Mouse (Mus musculus) ovary, postnatal 36 days (tissue): ENCODE data around the gene Smad3.

ENCODE experiments used
- DNase-seq: peaks from one replicate; pipeline ENCODE4 v3.0.0; 2022; ENCODE audit warnings: low spot score, mixed read lengths

Smad3 gene

GRCm38 (mm10) chr9:63720715-63721114 lies 37.1 kb downstream of the Smad3 start:
- DNase-seq, result no peak

- no peak for DNase-seq
Observed at GRCm38 (mm10) chr9:63719770-63720440, 37.9 kb downstream of the Smad3 start.

GRCm38 (mm10) chr9:63718735-63719358 lies 38.9 kb downstream of the Smad3 start:
- no peak for DNase-seq

DNA sequence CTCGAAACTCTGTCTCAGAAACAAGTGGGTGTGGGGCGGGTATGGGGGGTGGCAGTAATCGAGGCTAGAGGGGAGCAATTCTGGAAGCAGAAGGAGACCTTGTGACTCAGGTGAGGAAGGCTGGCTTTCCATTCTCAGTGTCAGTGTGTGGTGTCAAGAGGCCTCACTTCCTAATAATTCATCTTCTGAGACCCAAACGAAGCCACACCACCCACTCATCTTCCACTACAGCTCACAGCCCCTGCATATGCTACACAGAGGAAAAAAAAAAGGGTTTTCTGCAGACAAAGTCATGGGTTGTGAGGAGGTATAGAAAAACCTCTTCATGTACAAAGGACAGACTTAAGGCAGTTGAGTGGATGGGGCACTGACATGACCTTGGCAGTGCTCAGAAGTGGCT lies 39.6 kb downstream of the Smad3 start:
- DNase-seq, result no peak

DNA sequence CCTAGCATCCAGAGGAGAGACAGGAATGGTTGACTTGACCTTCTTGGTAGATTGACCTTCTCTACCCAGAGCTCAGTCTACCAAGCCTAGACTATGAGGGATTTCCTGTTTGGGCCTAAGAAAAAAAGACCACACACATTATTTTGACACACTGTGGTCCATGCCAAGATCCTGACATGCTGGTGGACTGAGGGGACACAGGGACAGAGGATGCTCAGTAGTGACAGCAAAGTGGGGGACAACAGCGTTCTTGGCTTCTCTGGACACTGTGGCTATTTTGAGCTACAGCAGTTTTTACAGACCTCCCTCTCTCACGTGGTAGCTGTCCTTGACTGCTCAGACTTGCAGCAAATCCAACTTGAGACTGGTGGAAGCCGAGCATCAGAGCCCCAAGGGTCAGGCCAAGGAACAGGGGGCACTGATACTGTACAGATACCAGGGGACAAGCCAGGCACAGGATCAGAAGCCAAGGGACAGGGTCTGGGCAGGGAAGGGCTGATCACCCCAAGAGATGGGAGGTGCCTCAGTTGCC lies 40.3 kb downstream of the Smad3 start:
- no peak for DNase-seq

DNA sequence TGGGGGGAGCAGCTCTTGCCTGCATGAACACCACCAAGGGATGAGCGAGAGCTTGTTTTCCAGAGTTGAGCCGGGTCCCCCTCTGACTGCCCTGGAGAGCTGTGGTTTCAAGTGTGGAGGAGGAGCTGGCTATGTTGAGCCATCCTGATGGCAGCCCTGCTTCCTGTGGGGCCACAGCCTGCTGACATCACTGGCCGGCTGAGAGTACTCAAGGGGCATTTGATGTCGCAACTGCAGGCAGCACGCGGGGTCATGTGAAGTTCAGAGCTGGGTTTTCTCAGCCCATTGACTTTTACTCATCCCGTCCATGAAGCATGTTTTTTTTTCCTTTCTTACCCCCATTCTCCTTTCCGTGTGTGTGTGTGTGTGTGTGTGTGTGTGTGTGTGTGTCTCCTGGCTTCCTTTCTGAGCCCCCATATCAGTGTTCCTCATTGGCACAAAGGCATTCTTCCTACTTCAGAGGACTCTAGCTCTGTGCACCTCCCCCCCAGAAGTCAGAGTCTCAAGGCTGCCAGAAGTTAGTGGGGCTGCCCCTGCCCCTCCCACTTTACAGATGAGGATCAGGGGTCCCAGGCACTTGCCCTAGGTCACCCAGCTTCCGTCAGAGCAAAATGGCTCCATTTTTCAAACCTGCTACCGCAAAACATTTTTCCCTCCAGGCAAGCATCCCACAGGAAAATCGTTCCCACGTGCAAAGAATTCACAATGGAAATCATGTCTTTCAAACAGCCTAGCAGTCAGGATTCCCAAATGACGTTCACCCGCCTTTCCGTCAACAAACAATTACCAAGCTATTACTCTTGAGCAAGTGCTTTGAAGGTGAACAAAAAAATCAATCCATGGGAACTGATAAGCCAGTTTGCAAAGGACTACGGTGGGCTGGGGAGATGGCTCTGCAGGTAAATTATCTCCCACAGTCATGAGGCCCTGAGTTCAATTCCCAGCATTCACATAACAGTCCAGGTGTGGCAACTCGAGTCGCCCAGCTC lies 41.4 kb downstream of the Smad3 start:
- DNase-seq, result peak; percentile 64

DNA sequence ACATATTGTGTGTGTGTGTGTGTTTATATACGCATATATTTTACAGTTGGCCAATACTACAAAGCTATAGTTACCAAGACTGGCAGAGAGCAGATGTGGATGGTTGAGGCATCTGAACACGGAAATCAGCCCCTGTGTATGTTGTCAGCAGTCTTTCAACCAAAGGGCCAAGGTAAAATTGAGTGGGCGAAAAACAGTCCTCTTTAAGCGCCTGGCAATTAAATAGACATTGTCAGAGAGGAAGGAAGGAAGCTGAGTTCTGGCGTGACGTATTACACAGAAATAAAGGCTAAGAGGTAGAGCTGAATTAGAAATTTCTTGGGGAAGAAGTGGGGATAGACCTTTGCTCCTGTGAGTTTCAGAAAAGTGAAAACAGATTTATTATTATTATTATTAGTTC lies 43.2 kb downstream of the Smad3 start:
- DNase-seq, result no peak

DNA sequence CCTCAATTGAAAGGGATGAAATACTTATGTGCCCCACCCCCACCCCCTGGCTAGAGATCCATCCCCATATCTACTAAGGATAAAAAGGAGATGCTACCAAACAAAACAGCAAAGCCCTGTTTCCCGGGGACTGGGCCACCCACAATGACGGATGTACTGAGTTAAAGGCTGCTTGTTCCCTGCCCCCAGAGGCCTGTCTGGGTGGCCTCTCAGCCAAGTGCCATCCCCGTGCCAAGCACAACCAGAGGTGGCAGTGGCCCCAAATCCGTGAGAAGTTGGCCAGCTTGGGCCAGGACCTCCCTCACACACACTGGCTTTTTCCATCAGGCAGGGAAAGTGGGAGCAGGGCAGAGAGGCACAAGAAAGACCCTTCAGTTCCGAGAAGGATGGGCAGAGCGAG lies 45.0 kb downstream of the Smad3 start:
- no peak for DNase-seq

DNA sequence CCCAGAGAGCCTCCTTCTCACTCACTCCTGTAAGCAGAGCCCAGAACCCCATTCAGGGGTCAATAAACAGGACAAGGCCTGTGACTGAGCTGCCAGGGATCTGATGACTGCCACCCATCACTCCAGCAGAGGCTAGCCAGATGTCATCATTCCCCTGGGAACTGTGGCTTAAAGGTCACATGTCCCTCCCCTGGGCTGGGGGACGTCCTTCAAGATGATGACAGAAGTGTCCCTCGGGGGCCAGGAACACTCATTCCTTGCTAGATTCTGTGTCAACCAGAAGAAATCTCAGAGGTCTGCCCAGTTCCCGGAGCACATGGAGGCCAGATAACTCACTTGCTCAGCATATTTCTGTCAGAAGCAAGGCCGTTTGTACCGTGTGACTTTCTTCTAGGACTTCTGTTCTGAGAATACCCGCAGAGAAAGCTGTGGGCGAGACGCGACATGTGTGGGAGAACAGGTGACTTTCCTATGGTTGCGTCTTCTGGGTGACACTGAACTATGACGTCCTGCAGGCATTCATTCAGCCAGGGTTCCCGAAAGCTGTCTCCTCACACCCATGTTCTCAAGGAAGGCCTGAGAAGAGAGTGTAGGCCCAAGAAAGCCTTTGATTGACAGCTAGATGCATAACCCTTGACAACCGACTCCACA lies 46.1 kb downstream of the Smad3 start:
- DNase-seq, result no peak

DNA sequence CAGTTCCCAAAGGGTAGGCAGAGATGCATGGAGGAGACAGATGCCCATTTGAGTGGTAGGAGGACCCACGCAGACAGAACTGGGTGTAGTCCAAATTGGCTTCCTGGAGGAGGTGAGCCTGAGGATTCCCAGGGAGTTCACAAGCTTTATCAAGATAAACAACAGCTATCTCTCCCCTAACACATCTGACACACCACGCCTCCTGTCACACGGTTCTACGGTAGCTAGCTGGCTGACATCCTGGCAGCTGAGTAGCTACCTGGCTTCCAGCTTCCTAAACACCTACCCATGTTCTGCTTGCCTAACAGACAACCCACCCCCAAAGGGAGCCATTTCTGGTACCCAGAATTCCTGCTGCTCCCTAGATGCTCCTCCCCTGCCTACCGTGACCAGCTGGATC lies 47.9 kb downstream of the Smad3 start:
- DNase-seq, result no peak

- DNase-seq, result no peak
Observed at GRCm38 (mm10) chr9:63709266-63709665, 48.5 kb downstream of the Smad3 start.

GRCm38 (mm10) chr9:63707816-63708588 lies 49.8 kb downstream of the Smad3 start:
- DNase-seq, result no peak

DNA sequence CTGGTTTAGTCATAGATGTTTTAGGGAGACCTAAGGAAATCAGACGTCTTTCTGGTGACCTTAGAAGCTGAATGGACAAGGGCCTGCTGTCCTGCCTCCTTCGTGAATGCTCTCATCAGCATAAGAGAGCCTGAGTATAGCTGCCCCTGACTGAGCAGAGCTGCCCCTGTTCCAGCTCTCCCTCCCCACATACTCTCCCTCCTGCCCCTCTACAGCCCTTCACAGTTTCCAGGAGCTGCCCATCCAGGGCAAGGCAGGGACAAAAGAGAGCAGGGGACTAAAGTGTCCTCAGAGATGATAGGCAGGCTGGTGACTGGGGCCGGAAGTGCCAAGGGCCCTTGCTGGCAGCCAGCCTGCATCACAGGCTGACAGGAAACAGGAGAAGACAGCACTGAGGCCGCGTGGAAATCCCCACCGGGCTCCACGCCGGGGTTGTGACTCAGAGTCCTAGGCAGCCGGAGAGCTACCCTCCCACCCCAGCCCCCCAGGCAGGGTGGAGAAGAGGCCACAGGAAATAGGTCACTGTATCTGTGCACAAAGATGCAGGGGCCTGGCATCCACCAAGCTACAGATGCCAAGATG lies 51.6 kb downstream of the Smad3 start:
- no peak for DNase-seq

GRCm38 (mm10) chr9:63704979-63705751 lies 52.6 kb downstream of the Smad3 start:
- no peak for DNase-seq

- DNase-seq, result peak; percentile 57
Observed at GRCm38 (mm10) chr9:63704131-63704530, 53.7 kb downstream of the Smad3 start.

DNA sequence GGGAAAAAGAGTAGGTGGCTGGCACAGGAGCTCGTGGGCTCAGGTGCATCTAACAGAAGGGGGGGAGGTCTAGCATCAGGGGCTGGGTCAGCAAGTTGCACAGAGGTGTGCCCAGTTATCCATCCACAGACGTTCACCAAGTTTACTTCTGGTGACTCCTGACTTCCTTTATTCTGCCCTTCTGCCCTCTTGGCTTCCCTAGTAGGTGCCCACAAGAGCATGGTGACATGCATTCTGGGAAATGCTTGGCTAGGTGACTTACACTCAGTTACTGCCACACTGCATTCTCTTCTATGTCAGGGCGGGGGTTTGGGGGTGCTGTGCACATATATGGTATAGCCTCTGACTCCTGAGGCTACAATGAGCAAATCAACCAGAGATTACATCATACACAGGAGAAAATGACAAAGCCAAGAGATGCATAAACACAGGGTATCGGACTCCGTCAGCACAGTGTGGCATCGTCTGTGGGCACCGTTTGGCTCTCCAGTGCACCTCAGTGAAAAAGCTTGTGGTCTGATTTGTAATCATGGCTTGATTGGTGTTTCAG lies 54.5 kb downstream of the Smad3 start:
- DNase-seq, result no peak

- DNase-seq, result peak; percentile 48
Observed at GRCm38 (mm10) chr9:63702502-63703013, 55.2 kb downstream of the Smad3 start.

DNA sequence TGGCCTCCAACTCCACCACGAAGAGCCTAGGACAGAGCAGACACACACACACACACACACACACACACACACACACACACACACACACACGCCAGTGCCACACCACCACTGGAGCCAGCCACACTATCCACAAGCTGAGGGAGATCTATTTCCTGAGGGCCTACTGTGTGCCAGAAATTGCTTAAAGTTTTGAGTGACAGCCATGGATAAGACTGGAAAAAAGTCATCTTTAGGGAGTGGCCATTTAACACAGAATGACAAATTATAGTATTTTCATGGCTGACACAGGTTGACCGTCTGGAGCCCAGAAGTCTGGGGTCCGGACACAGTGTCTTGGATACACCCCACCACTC lies 55.9 kb downstream of the Smad3 start:
- no peak for DNase-seq

DNA sequence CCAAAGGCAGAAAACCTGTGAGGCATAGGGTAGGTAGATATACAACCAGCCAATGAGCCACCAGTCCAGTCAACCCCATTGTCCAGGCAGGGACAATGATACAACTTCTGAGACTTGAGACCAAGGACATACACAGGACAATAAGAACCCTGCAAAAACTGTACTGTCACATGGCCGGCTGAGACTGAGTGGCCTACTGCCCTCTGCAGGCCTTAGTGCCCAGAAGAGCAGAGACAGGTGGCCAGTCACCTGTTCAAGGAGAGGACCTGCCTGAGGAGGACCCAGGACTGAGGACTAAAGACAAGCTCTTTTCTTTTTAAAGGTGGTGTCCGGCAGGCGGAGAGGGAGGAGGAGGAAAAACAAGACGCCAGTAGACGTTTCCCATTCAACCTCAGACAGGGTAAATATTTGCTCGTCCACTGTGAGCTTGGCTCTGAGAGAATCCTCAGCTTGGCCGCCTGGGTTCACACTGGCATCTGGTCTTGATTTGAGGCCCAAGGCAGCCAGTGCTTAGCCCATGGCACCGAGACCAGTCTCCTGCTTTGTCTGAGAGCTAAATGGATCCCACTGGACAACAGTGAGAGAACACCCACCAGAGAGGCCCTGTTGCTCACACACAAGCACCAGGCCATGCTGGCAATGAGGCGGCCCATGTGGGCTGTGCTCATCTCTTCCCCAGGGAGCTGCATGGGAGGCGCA lies 56.4 kb downstream of the Smad3 start:
- DNase-seq, result no peak
